Mouse (Mus musculus): ENCODE measurements around the gene Edf1. TPM values are rescaled to one million over a fixed set of nuclear protein-coding genes. Genes with fewer than 3 reads are reported as not detected.
A peak's percentile ranks its signal among the peaks of the same experiment; 100 is the strongest.

Gene Edf1
- polyA plus RNA-seq, 1 experiment: 56.2 TPM

GRCm38 (mm10) chr2:25602526-25602925, 44.9 kb downstream of the Edf1 start:
- peaks cover 23% of the 10 kb centered on the region for H3K36me3 ChIP-seq (ENCODE audit: control insufficient read depth, insufficient read depth, low read length)
- WGBS: 93% methylated on average over 5 of the region's 5 CpGs
- H3K27ac ChIP-seq (ENCODE audit: insufficient read depth, low read length): no peak overlapping the region
- H3K4me3 ChIP-seq (ENCODE audit: extremely low read depth, insufficient read depth, insufficient read length): no peak overlapping the region
- DNase-seq (ENCODE audit: low read depth in 1 of 2, low spot score in 2 of 2): no peak
- TF ChIP-seq CTCF (IDR thresholded peaks at IDR 0.05; ENCODE audit: extremely low read depth, insufficient read depth, insufficient read length, insufficient replicate concordance) (no peak), POLR2A (IDR thresholded peaks at IDR 0.05; ENCODE audit: low read depth, low read length) (no peak)
- H3K4me1 ChIP-seq (ENCODE audit: control insufficient read depth, insufficient read depth, insufficient read length): peaks cover 5% of the 10 kb centered on the region; the same call in 1 of the 2 replicates
- no peaks in the 10 kb centered on the region for H3K27me3 ChIP-seq (ENCODE audit: control insufficient read depth, insufficient read depth, low read length)

- Histone ChIP-seq H3K4me3 (ENCODE audit: extremely low read depth, insufficient read depth, insufficient read length) (peak within 1 kb of the TSS; percentile 94), H3K36me3 (ENCODE audit: control insufficient read depth, insufficient read depth, low read length) (no peaks in the 10 kb centered on the region), H3K4me1 (ENCODE audit: control insufficient read depth, insufficient read depth, insufficient read length) (peaks cover 7% of the 10 kb centered on the region; the same call in 1 of the 2 replicates), H3K27me3 (ENCODE audit: control insufficient read depth, insufficient read depth, low read length) (no peaks in the 10 kb centered on the region; the same call in 1 of the 2 replicates), H3K27ac (ENCODE audit: insufficient read depth, low read length) (peak within 1 kb of the TSS; percentile 69)
- TF ChIP-seq POLR2A (IDR thresholded peaks at IDR 0.05; ENCODE audit: low read depth, low read length) (peak; percentile 84), CTCF (IDR thresholded peaks at IDR 0.05; ENCODE audit: extremely low read depth, insufficient read depth, insufficient read length, insufficient replicate concordance) (no peak)
- peak; percentile 69 to 80 for DNase-seq (ENCODE audit: low read depth in 1 of 2, low spot score in 2 of 2)
- WGBS: under 1% methylated on average over 80 of the region's 80 CpGs
These were observed 50.3 kb downstream of the Edf1 start, which contains the start of gene Rabl6 for GRCm38 (mm10) chr2:25607761-25608622. Rabl6 (minus strand) TSS chr2:25608521.

GRCm38 (mm10) chr2:25608671-25609070, 51.0 kb downstream of the Edf1 start:
- Histone ChIP-seq H3K36me3 (ENCODE audit: control insufficient read depth, insufficient read depth, low read length) (no peaks in the 10 kb centered on the region), H3K27me3 (ENCODE audit: control insufficient read depth, insufficient read depth, low read length) (no peaks in the 10 kb centered on the region; the same call in 1 of the 2 replicates), H3K4me3 (ENCODE audit: extremely low read depth, insufficient read depth, insufficient read length) (no peak overlapping the region; the same call in 1 of the 2 replicates), H3K4me1 (ENCODE audit: control insufficient read depth, insufficient read depth, insufficient read length) (peaks cover 7% of the 10 kb centered on the region; the same call in 1 of the 2 replicates), H3K27ac (ENCODE audit: insufficient read depth, low read length) (no peak overlapping the region)
- TF ChIP-seq CTCF (IDR thresholded peaks at IDR 0.05; ENCODE audit: extremely low read depth, insufficient read depth, insufficient read length, insufficient replicate concordance): no peak
- TF ChIP-seq POLR2A (IDR thresholded peaks at IDR 0.05; ENCODE audit: low read depth, low read length): no peak
- WGBS: 54% methylated on average over 10 of the region's 10 CpGs
- DNase-seq (ENCODE audit: low read depth in 1 of 2, low spot score in 2 of 2): no peak

Other genes starting within 250 kb of the Edf1 start
- gene Grin1, start 238.7 kb upstream of the Edf1 start, polyA plus RNA-seq (2012; rRNA removed): 0.04 and 0.26 TPM in 2 replicates
- gene Man1b1, start 225.5 kb upstream of the Edf1 start, polyA plus RNA-seq (2012; rRNA removed): 11.4 and 14.6 TPM in 2 replicates
- gene Dpp7, start 201.5 kb upstream of the Edf1 start, polyA plus RNA-seq (2012; rRNA removed): 35.1 and 41.8 TPM in 2 replicates
- 28.4 and 55.4 TPM in 2 replicates for gene Uap1l1, start 192.2 kb upstream of the Edf1 start, polyA plus RNA-seq (2012; rRNA removed)
- gene Sapcd2, start 185.5 kb upstream of the Edf1 start, polyA plus RNA-seq (2012; rRNA removed): 6.7 and 9.4 TPM in 2 replicates
- gene Entpd2, start 162.0 kb upstream of the Edf1 start, polyA plus RNA-seq (2012; rRNA removed): 5.0 and 5.9 TPM in 2 replicates
- 31.0 and 36.5 TPM in 2 replicates for gene Npdc1, start 158.5 kb upstream of the Edf1 start, polyA plus RNA-seq (2012; rRNA removed)
- gene Fut7, start 134.6 kb upstream of the Edf1 start, polyA plus RNA-seq (2012; rRNA removed): 2.4 and 3.7 TPM in 2 replicates
- gene Abca2, start 129.1 kb upstream of the Edf1 start, polyA plus RNA-seq (2012; rRNA removed): 61.1 and 67.6 TPM in 2 replicates
- gene Clic3, start 101.0 kb upstream of the Edf1 start, polyA plus RNA-seq (2012; rRNA removed): 2.5 and 3.1 TPM in 2 replicates
- gene Paxx, start 96.8 kb upstream of the Edf1 start, polyA plus RNA-seq (2012; rRNA removed): 68.7 and 86.4 TPM in 2 replicates
- gene Ptgds, start 87.8 kb upstream of the Edf1 start, polyA plus RNA-seq (2012; rRNA removed): 0.27 and 7.8 TPM in 2 replicates
- not detected in 2 replicates for gene Lcn12, start 63.9 kb upstream of the Edf1 start, polyA plus RNA-seq (2012; rRNA removed)
- 34.7 and 42.0 TPM in 2 replicates for gene Fbxw5, start 57.1 kb upstream of the Edf1 start, polyA plus RNA-seq (2012; rRNA removed)
- 1.9 TPM in 2 replicates for gene C8g, start 56.1 kb upstream of the Edf1 start, polyA plus RNA-seq (2012; rRNA removed)
- 21.6 and 22.6 TPM in 2 replicates for gene Traf2, start 10.9 kb upstream of the Edf1 start, polyA plus RNA-seq (2012; rRNA removed)
- gene Mamdc4, start 17.0 kb downstream of the Edf1 start, polyA plus RNA-seq (2012; rRNA removed): 2.2 and 4.0 TPM in 2 replicates
- 22.5 and 28.5 TPM in 2 replicates for gene Phpt1, start 17.4 kb downstream of the Edf1 start, polyA plus RNA-seq (2012; rRNA removed)
- 6.3 and 7.6 TPM in 2 replicates for gene Ajm1, start 23.9 kb downstream of the Edf1 start, polyA plus RNA-seq (2012; rRNA removed)
- gene Rabl6, start 50.7 kb downstream of the Edf1 start, polyA plus RNA-seq (2012; rRNA removed): 43.6 and 55.1 TPM in 2 replicates
- gene Ccdc183, start 59.8 kb downstream of the Edf1 start, polyA plus RNA-seq (2012; rRNA removed): not detected in 2 replicates
- 16.4 and 16.8 TPM in 2 replicates for gene Tmem141, start 64.2 kb downstream of the Edf1 start, polyA plus RNA-seq (2012; rRNA removed)
- 71.2 and 120 TPM in 2 replicates for gene Fcna, start 70.2 kb downstream of the Edf1 start, polyA plus RNA-seq (2012; rRNA removed)
- not detected in 2 replicates for gene Lcn8, start 95.3 kb downstream of the Edf1 start, polyA plus RNA-seq (2012; rRNA removed)
- not detected in 2 replicates for gene Lcn5, start 100.1 kb downstream of the Edf1 start, polyA plus RNA-seq (2012; rRNA removed)
- gene Lcn6, start 118.9 kb downstream of the Edf1 start, polyA plus RNA-seq (2012; rRNA removed): not detected in 2 replicates
- not detected in 2 replicates for gene Lcn10, start 124.9 kb downstream of the Edf1 start, polyA plus RNA-seq (2012; rRNA removed)
- gene Obp2a, start 142.2 kb downstream of the Edf1 start, polyA plus RNA-seq (2012; rRNA removed): not detected in 2 replicates
- gene Bmyc, start 148.9 kb downstream of the Edf1 start, polyA plus RNA-seq (2012; rRNA removed): 55.3 and 83.7 TPM in 2 replicates
- gene Obp2b, start 179.2 kb downstream of the Edf1 start, polyA plus RNA-seq (2012; rRNA removed): not detected in 2 replicates
- not detected in 2 replicates for gene Lcn3, start 207.7 kb downstream of the Edf1 start, polyA plus RNA-seq (2012; rRNA removed)
- not detected in 2 replicates for gene Lcn11, start 219.2 kb downstream of the Edf1 start, polyA plus RNA-seq (2012; rRNA removed)
- gene Gm13539, start 224.4 kb downstream of the Edf1 start, polyA plus RNA-seq (2012; rRNA removed): not detected in 2 replicates